Mouse (Mus musculus): Measurements from ENCODE around the gene Pcdh19.

DNA sequence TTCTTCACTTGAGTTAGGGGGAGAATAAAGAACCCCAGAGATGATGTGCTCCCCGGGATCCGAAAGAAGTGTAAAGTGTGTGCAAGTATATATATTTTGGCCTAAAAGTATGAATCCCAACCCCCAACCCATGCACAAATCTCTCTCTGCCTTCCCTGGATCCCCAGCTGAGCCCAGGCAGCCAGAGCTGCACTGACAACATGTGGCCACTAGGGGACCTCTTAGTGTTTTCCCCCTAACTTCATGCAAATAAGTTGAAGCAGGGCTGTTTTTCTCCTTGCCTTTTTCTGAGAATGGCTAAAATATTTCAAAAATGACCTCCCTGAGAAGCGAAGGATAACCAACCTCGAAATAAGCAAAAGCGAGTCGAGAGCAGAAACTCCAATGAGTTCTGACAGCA lies 46.2 kb upstream of the Pcdh19 start:
- TF ChIP-seq MYOD1 (IDR thresholded peaks at IDR 0.05; ENCODE audit: control insufficient read depth in 1 of 3, insufficient read length in 2 of 3, low read depth in 2 of 3) (no peak), POLR2A (IDR thresholded peaks at IDR 0.05; ENCODE audit: insufficient read length, low read depth) (no peak), POLR2AphosphoS2 (IDR thresholded peaks at IDR 0.05; ENCODE audit: insufficient read length, low read depth) (no peak), USF1 (IDR thresholded peaks at IDR 0.05; ENCODE audit: low read depth) (no peak), MAX (IDR thresholded peaks at IDR 0.05; ENCODE audit: low read depth) (no peak), REST (IDR thresholded peaks at IDR 0.05; ENCODE audit: insufficient read depth, insufficient read length) (no peak), TCF12 (IDR thresholded peaks at IDR 0.05; ENCODE audit: insufficient read depth, poor library complexity, severe bottlenecking) (no peak)
